Mouse (Mus musculus) testis, adult 2 months (tissue): ENCODE data around the gene Satb2. TPM values are rescaled to one million over a fixed set of nuclear protein-coding genes. Genes with fewer than 3 reads are reported as not detected.

Experiments
- H3K27ac ChIP-seq: fragments of 200-500 bp; 2 replicates; pipeline ENCODE4 v1.5.1; 2012; ENCODE audit warnings: low read depth, low read length; ENCODE audit not compliant: control insufficient read depth, insufficient read depth
- H3K27me3 ChIP-seq: fragments of 200-500 bp; 2 replicates; pipeline ENCODE4 v1.6.1; 2012; ENCODE audit warnings: mild to moderate bottlenecking, low read length, moderate library complexity; ENCODE audit not compliant: control insufficient read depth, insufficient read depth
- H3K36me3 ChIP-seq: fragments of 200-500 bp; 2 replicates; pipeline ENCODE4 v1.6.1; 2012; ENCODE audit warnings: mild to moderate bottlenecking, low read length; ENCODE audit not compliant: control insufficient read depth, insufficient read depth
- H3K4me1 ChIP-seq: fragments of 200-500 bp; 2 replicates; pipeline ENCODE4 v1.6.1; 2012; ENCODE audit warnings: low read length; ENCODE audit not compliant: control insufficient read depth, insufficient read depth
- H3K4me3 ChIP-seq: fragments of 200-500 bp; 2 replicates; pipeline ENCODE4 v1.5.1; 2012; ENCODE audit warnings: low read depth, mild to moderate bottlenecking, low read length, moderate library complexity, mixed read lengths; ENCODE audit not compliant: control insufficient read depth
- CTCF ChIP-seq: fragments of 200-500 bp; IDR thresholded peaks from 2 replicates; pipeline ENCODE4 v1.5.1; 2012; ENCODE audit warnings: low read depth, mild to moderate bottlenecking, inconsistent platforms, low read length, moderate library complexity; ENCODE audit not compliant: control insufficient read depth, insufficient read depth, insufficient replicate concordance
- POLR2A ChIP-seq: fragments of 200-500 bp; IDR thresholded peaks from 2 replicates; pipeline ENCODE4 v1.6.1; 2012; ENCODE audit warnings: low read depth, mild to moderate bottlenecking, inconsistent platforms, low read length, moderate library complexity; ENCODE audit not compliant: control insufficient read depth
- polyA plus RNA-seq: library from polyadenylated mRNA; depleted of rRNA; stranded (reverse); fragments of >200 nt; gene quantifications from 2 replicates; pipeline ENCODE4 v1.2.3, GENCODE M21; 2012

Satb2 gene
- polyA plus RNA-seq, 1 experiment = 1.3 TPM

- peaks cover 2% of the 10 kb centered on the region; the same call in 1 of the 2 replicates for H3K27me3 ChIP-seq
These were observed 12.4 kb downstream of the Satb2 start for GRCm38 (mm10) chr1:56965879-56966579.

GRCm38 (mm10) chr1:56964493-56964892, 14.0 kb downstream of the Satb2 start:
- TF ChIP-seq CTCF (no peak), POLR2A (no peak)
- H3K4me1 ChIP-seq = peaks cover 2% of the 10 kb centered on the region; the same call in 1 of the 2 replicates
- no peaks in the 10 kb centered on the region for H3K36me3 ChIP-seq
- H3K27ac ChIP-seq = no peak overlapping the region
- no peak overlapping the region for H3K4me3 ChIP-seq
- peaks cover 2% of the 10 kb centered on the region; the same call in 1 of the 2 replicates for H3K27me3 ChIP-seq

More at GRCm38 (mm10) chr1:56965879-56966579, 12.4 kb downstream of the Satb2 start:
- Histone ChIP-seq H3K36me3 (no peaks in the 10 kb centered on the region), H3K4me1 (peaks cover 6% of the 10 kb centered on the region), H3K27ac (no peak overlapping the region), H3K4me3 (no peak overlapping the region)
- no peak for TF ChIP-seq CTCF
- TF ChIP-seq POLR2A = no peak

GRCm38 (mm10) chr1:56963291-56963690, 15.2 kb downstream of the Satb2 start:
- Histone ChIP-seq H3K27me3 (no peaks in the 10 kb centered on the region), H3K36me3 (no peaks in the 10 kb centered on the region), H3K27ac (no peak overlapping the region), H3K4me3 (no peak overlapping the region), H3K4me1 (no peaks in the 10 kb centered on the region)
- TF ChIP-seq CTCF = no peak
- no peak for TF ChIP-seq POLR2A

DNA sequence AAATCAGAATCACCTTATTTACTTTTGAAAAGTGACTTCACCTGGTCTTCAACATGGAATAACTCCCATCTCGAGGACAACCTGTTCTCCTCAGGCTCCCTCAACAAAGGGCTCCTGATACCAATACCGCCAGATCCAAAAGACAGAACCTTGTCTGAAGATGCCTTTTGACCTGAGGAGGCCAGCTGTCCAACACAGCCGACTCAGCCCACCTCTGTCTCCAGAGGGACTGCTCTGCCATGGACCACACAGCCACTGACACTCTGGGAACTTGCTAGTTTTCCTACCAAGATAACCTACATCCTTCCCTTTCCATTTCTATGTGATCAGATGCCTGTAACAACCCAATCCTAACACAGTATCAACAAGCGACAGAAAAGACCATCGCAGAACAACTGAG, 19.5 kb downstream of the Satb2 start:
- Histone ChIP-seq H3K4me3 (no peak overlapping the region), H3K4me1 (no peaks in the 10 kb centered on the region), H3K36me3 (no peaks in the 10 kb centered on the region), H3K27ac (no peak overlapping the region), H3K27me3 (no peaks in the 10 kb centered on the region)
- TF ChIP-seq CTCF = no peak

GRCm38 (mm10) chr1:56957942-56958341, 20.5 kb downstream of the Satb2 start:
- Histone ChIP-seq H3K27me3 (no peaks in the 10 kb centered on the region), H3K4me1 (no peaks in the 10 kb centered on the region), H3K4me3 (no peak overlapping the region), H3K27ac (no peak overlapping the region), H3K36me3 (no peaks in the 10 kb centered on the region)
- no peak for TF ChIP-seq CTCF
- TF ChIP-seq POLR2A = no peak

DNA sequence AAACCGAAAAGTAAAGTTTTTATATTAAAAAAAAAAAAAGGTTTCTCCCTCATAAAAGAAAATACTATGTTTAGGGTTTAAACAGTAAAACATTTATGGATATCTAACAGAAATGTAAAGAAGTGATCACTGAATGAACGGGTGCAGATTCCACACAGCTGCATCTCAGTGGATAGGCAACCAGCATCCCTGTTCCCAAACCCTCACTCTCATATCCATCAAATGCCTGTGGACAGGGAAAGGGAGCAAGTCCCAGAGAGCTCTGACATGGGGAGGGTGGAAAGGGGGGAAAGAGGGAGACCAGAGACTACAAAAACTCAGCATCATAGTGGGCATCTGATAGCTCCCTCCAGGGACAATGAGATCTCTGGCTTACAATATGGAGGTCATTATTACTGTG, 21.6 kb downstream of the Satb2 start:
- H3K4me3 ChIP-seq = no peak overlapping the region
- no peak overlapping the region for H3K27ac ChIP-seq
- no peaks in the 10 kb centered on the region for H3K27me3 ChIP-seq
- no peaks in the 10 kb centered on the region for H3K36me3 ChIP-seq
- no peak for TF ChIP-seq POLR2A
- TF ChIP-seq CTCF = no peak
- no peaks in the 10 kb centered on the region for H3K4me1 ChIP-seq

- H3K36me3 ChIP-seq = no peaks in the 10 kb centered on the region
- H3K4me1 ChIP-seq = no peaks in the 10 kb centered on the region
- no peak overlapping the region for H3K27ac ChIP-seq
- TF ChIP-seq POLR2A (no peak), CTCF (no peak)
- no peaks in the 10 kb centered on the region for H3K27me3 ChIP-seq
- peak overlapping the region; percentile 57 for H3K4me3 ChIP-seq
These were observed 22.7 kb downstream of the Satb2 start for GRCm38 (mm10) chr1:56955739-56956085.
